Mouse (Mus musculus): ENCODE measurements around the gene Ttll9.

GRCm38 (mm10) chr2:153005981-153006380 lies 43.7 kb downstream of the Ttll9 start:
- TF ChIP-seq POLR2A (IDR thresholded peaks at IDR 0.05; ENCODE audit: control insufficient read depth in 1 of 2, insufficient read depth in 1 of 2, low read depth in 1 of 2, low read length in 2 of 2, poor library complexity in 1 of 2), result no peak
- TF ChIP-seq UBTF (IDR thresholded peaks at IDR 0.05; ENCODE audit: borderline replicate concordance, insufficient read depth, low read depth, low read length), result no peak
- no peak for TF ChIP-seq GATA1 (IDR thresholded peaks at IDR 0.05; ENCODE audit: low read depth, low read length)
- TF ChIP-seq ELF1 (IDR thresholded peaks at IDR 0.05; ENCODE audit: low read depth, low read length), result no peak
- no peak for TF ChIP-seq ETS1 (IDR thresholded peaks at IDR 0.05; ENCODE audit: low read depth, low read length)
